Mouse (Mus musculus) thymus, adult 2 months (tissue): ENCODE results near the gene Myo18a. TPM values are rescaled to one million over a fixed set of nuclear protein-coding genes. Genes with fewer than 3 reads are reported as not detected.
A peak's percentile ranks its signal among the peaks of the same experiment; 100 is the strongest.

ENCODE experiments used
- DNase-seq: peaks from one replicate; pipeline ENCODE4 v3.0.0; 2021
- H3K27ac ChIP-seq: fragments of 200-500 bp; 2 replicates; pipeline ENCODE4 v1.5.1; 2012; ENCODE audit warnings: low read length, control low read depth; ENCODE audit not compliant: control insufficient read depth, insufficient read depth
- H3K27me3 ChIP-seq: fragments of 200-500 bp; 2 replicates; pipeline ENCODE4 v1.6.1; 2012; ENCODE audit warnings: mild to moderate bottlenecking, low read length, moderate library complexity, mixed read lengths; ENCODE audit not compliant: control insufficient read depth, insufficient read depth
- H3K36me3 ChIP-seq: fragments of 200-500 bp; 2 replicates; pipeline ENCODE4 v1.6.1; 2012; ENCODE audit warnings: mild to moderate bottlenecking, low read length, moderate library complexity; ENCODE audit not compliant: control insufficient read depth, insufficient read depth
- H3K4me1 ChIP-seq: fragments of 200-500 bp; replicated peaks from 2 replicates; pipeline ENCODE4 v1.6.1; 2012; ENCODE audit warnings: low read length; ENCODE audit not compliant: control insufficient read depth, insufficient read depth
- H3K4me3 ChIP-seq: fragments of 200-500 bp; 2 replicates; pipeline ENCODE4 v1.5.1; 2012; ENCODE audit warnings: mild to moderate bottlenecking, low read length, control low read depth, moderate library complexity; ENCODE audit not compliant: control insufficient read depth, insufficient read depth
- CTCF ChIP-seq: fragments of 200-500 bp; IDR thresholded peaks from 2 replicates; pipeline ENCODE4 v1.5.1; 2012; ENCODE audit warnings: mild to moderate bottlenecking, control low read depth, low read length, moderate library complexity, borderline replicate concordance; ENCODE audit not compliant: control insufficient read depth, poor library complexity, insufficient read depth; ENCODE audit errors: extremely low read depth
- POLR2A ChIP-seq: fragments of 200-500 bp; IDR thresholded peaks from 2 replicates; pipeline ENCODE4 v1.6.1; 2012; ENCODE audit warnings: mild to moderate bottlenecking, low read length, control low read depth, moderate library complexity; ENCODE audit not compliant: control insufficient read depth, poor library complexity, insufficient read depth; ENCODE audit errors: extremely low read depth
- WGBS: fragments of 180-500 bp; shearing (Covaris S2); methylation state at CpG from one replicate; pipeline ENCODE4 v1.1.7; 2018; 5-methylcytosine and 5-hydroxymethylcytosine counted together
- polyA plus RNA-seq: library from polyadenylated mRNA; depleted of rRNA; stranded (reverse); fragments of >200 nt; gene quantifications from 2 replicates; pipeline ENCODE4 v1.2.3, GENCODE M21; 2012

Gene Myo18a
- polyA plus RNA-seq, 1 experiment, result 105 TPM

GRCm38 (mm10) chr11:77867419-77868083, 104.5 kb downstream of the Myo18a start:
- TF ChIP-seq POLR2A (no peak), CTCF (no peak)
- H3K27me3 ChIP-seq, result no peaks in the 10 kb centered on the region
- no peak overlapping the region for H3K27ac ChIP-seq
- H3K36me3 ChIP-seq, result peaks cover 13% of the 10 kb centered on the region
- WGBS, result 75% methylated on average over 12 of the region's 12 CpGs
- peaks cover 6% of the 10 kb centered on the region; the same call in 1 of the 2 replicates for H3K4me1 ChIP-seq
- no peak for DNase-seq
- H3K4me3 ChIP-seq, result no peak overlapping the region

DNA sequence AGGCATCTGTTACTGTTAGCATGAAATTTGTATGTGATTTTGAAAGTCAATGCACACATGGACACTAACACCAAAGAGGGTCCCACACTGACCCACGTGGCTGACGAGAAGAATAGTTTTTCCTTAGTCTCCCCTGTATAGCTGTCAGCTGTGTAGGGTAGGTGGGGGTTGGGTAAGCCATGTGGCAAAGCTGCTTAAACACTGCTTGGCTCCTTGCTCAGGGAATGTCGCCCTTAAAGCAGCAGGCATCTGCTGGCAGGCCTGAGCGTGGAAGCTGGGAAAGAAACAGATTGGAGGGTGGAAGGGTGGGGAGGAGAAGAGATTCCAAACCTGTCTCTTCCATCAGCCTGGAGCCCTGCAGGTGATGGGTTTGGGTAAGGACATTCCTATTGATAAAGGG, 108.4 kb downstream of the Myo18a start:
- 81% methylated on average over 4 of the region's 4 CpGs for WGBS
- Histone ChIP-seq H3K27me3 (no peaks in the 10 kb centered on the region), H3K36me3 (no peaks in the 10 kb centered on the region), H3K27ac (no peak overlapping the region), H3K4me1 (peaks cover 17% of the 10 kb centered on the region), H3K4me3 (no peak overlapping the region)
- no peak for DNase-seq
- TF ChIP-seq POLR2A (no peak), CTCF (no peak)

DNA sequence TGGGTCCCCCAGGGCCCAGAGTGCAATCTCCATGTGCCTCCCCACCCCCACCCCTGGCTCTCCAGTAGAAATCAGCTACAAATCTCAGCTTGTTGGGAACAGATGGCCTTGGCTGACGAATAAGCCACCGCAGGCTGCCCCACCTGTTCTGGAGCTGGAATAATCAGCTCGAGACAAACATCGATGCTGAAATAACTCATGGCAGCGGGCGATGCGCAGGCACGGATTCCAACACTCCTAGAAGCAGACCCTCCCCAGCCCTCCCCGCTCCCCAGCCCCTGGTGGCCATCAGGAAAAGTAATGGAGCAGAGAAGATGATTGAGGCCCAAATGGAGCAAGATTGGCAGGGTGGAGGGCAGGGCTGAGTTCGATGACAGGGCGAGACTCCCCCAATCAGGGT, 109.2 kb downstream of the Myo18a start:
- DNase-seq, result no peak
- no peak overlapping the region for H3K4me3 ChIP-seq
- peak; percentile 13; the same call in 1 of the 2 replicates for TF ChIP-seq CTCF
- TF ChIP-seq POLR2A, result no peak
- H3K27ac ChIP-seq, result no peak overlapping the region
- peaks cover 24% of the 10 kb centered on the region for H3K4me1 ChIP-seq
- no peaks in the 10 kb centered on the region for H3K27me3 ChIP-seq
- H3K36me3 ChIP-seq, result no peaks in the 10 kb centered on the region
- WGBS, result 60% methylated on average over 11 of the region's 11 CpGs

DNA sequence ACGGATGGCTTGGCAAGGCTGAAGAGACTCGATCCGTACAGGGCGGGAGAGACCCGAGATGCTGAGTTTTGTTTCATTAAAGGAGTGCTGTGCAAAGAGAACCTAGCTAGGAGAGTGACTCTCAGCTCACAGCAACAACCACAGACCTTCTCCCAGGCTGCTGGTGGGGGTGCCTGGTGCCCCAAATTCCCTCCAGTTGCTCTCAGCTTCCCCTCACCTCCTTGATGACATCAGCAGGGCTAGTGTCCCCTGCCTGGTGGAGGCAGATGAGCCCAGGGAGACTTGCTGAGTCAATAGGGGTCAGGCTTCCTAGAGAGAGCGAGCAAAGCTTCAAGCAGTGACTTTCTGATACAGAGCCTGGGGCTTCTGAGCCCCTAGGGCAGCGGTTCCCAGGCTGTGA, 109.6 kb downstream of the Myo18a start:
- no peak for DNase-seq
- Histone ChIP-seq H3K4me3 (no peak overlapping the region), H3K27ac (no peak overlapping the region), H3K27me3 (no peaks in the 10 kb centered on the region), H3K4me1 (peaks cover 24% of the 10 kb centered on the region), H3K36me3 (no peaks in the 10 kb centered on the region)
- 51% methylated on average over 7 of the region's 7 CpGs for WGBS
- no peak for TF ChIP-seq POLR2A
- no peak; the same call in 1 of the 2 replicates for TF ChIP-seq CTCF

GRCm38 (mm10) chr11:77873116-77873515, 110.1 kb downstream of the Myo18a start:
- no peaks in the 10 kb centered on the region for H3K36me3 ChIP-seq
- TF ChIP-seq CTCF (no peak), POLR2A (no peak)
- H3K4me1 ChIP-seq, result peaks cover 24% of the 10 kb centered on the region
- 35% methylated on average over 3 of the region's 3 CpGs for WGBS
- no peaks in the 10 kb centered on the region for H3K27me3 ChIP-seq
- no peak overlapping the region for H3K4me3 ChIP-seq
- no peak for DNase-seq
- H3K27ac ChIP-seq, result no peak overlapping the region

DNA sequence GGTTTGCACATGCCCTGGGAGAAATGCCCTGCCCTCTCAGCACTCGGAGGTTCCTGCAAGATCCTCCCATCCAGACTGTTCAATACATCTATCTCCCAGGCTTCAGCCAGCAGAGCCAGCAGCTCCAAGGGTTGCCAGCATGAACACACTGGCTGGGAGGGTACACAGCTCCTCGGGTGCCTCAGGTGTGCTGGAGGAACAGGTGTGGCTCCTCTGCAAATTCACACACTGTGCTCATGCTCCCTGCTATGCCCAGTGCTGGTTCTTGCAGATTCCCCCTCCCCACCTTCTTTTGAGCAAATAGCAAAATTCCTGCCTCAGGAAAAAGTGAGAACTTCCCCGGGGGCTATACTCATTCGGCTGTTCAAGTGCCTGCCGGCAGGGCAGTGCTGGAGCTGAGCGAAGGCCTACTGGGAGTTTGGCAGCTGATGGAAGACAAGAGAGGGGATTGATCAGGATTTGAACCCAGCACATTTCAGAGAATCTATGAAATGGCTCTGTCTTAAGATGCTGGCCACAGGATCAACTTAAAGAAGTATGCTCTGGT, 111.7 kb downstream of the Myo18a start:
- 91% methylated on average over 6 of the region's 6 CpGs for WGBS
- H3K27ac ChIP-seq, result no peak overlapping the region
- no peaks in the 10 kb centered on the region for H3K27me3 ChIP-seq
- H3K36me3 ChIP-seq, result no peaks in the 10 kb centered on the region
- TF ChIP-seq CTCF, result no peak; the same call in 1 of the 2 replicates
- DNase-seq, result no peak
- H3K4me1 ChIP-seq, result peaks cover 17% of the 10 kb centered on the region
- no peak overlapping the region for H3K4me3 ChIP-seq
